Mouse (Mus musculus) forebrain, postnatal 0 days (tissue): Measurements from ENCODE around the gene Ccdc83. TPM values are rescaled to one million over a fixed set of nuclear protein-coding genes. Genes with fewer than 3 reads are reported as not detected.
"Not testable (repeated sequence)": the region's sequence is repeated elsewhere in the genome, so short reads cannot be mapped to it uniquely, and the experiment has no call there.

Experiments
- ATAC-seq: fragments of 200-750 bp; cut with Nextera tagmentation; 2 replicates; pipeline ENCODE4 v1.8.0; 2017; ENCODE audit warnings: mild to moderate bottlenecking, moderate library complexity
- DNase-seq: peaks from one replicate; pipeline ENCODE4 v3.0.0-alpha.2; 2015
- H3K27ac ChIP-seq: fragments of 300-500 bp; sonication (generic); 2 replicates; pipeline ENCODE4 v1.5.1; 2014; ENCODE audit warnings: low read depth, mild to moderate bottlenecking, antibody characterized with exemption, low read length, moderate library complexity, mixed read lengths
- H3K27me3 ChIP-seq: fragments of 300-500 bp; sonication (generic); 2 replicates; pipeline ENCODE4 v1.6.1; 2014; ENCODE audit warnings: mild to moderate bottlenecking, low read length, mixed read lengths; ENCODE audit not compliant: insufficient read depth
- H3K36me3 ChIP-seq: fragments of 300-500 bp; sonication (generic); 2 replicates; pipeline ENCODE4 v1.6.1; 2014; ENCODE audit warnings: mild to moderate bottlenecking, moderate library complexity; ENCODE audit not compliant: insufficient read depth
- H3K4me1 ChIP-seq: fragments of 300-500 bp; sonication (generic); 2 replicates; pipeline ENCODE4 v1.6.1; 2014; ENCODE audit warnings: antibody characterized with exemption; ENCODE audit not compliant: insufficient read depth
- H3K4me2 ChIP-seq: fragments of 300-500 bp; sonication (generic); 2 replicates; pipeline ENCODE4 v1.6.1; 2014; ENCODE audit warnings: low read depth, mild to moderate bottlenecking, moderate library complexity
- H3K4me3 ChIP-seq: fragments of 300-500 bp; sonication (generic); 2 replicates; pipeline ENCODE4 v1.5.1; 2014; ENCODE audit warnings: low read depth, low read length, mixed read lengths
- H3K9ac ChIP-seq: fragments of 300-500 bp; sonication (generic); 2 replicates; pipeline ENCODE4 v1.6.1; 2014; ENCODE audit warnings: mild to moderate bottlenecking
- H3K9me3 ChIP-seq: fragments of 300-500 bp; sonication (generic); 2 replicates; pipeline ENCODE4 v1.6.1; 2016; ENCODE audit warnings: low read length
- CTCF ChIP-seq: sonication (generic); IDR thresholded peaks from 2 replicates; pipeline ENCODE4 v1.5.1; 2016; ENCODE audit warnings: antibody characterized with exemption, control low read depth, low read depth
- WGBS: fragments of 180-500 bp; shearing (Covaris S2); extraction: QIAGEN DNeasy Blood & Tissue Kit; methylation state at CpG from one replicate; pipeline ENCODE4 v1.1.7; 2014; 5-methylcytosine and 5-hydroxymethylcytosine counted together
- polyA plus RNA-seq: library from polyadenylated mRNA; unstranded; fragments of >200 nt; fragmentation: Nextera tagmentation; extraction: Ambion mirVana; gene quantifications from 2 replicates; pipeline ENCODE4 v1.2.1, GENCODE M21; 2015
- total RNA-seq: library from RNA; depleted of rRNA; stranded (reverse); fragments of >200 nt; gene quantifications from 2 replicates; pipeline ENCODE4 v1.2.3, GENCODE M21; 2014

Ccdc83 gene
- total and polyA plus RNA-seq, 2 experiments from 2014 or later, result not detected

GRCm38 (mm10) chr7:90233921-90234320 lies 31.7 kb downstream of the Ccdc83 start:
- DNase-seq (no peak), ATAC-seq (no peak)
- no peak for TF ChIP-seq CTCF
- Histone ChIP-seq H3K27me3 (no peaks in the 10 kb centered on the region), H3K36me3 (no peaks in the 10 kb centered on the region), H3K9ac (no peak overlapping the region), H3K27ac (no peak overlapping the region), H3K4me2 (no peak overlapping the region), H3K9me3 (no peaks in the 10 kb centered on the region), H3K4me3 (no peak overlapping the region), H3K4me1 (no peaks in the 10 kb centered on the region)
- WGBS, result 62% methylated on average over 4 of the region's 4 CpGs

- no peak overlapping the region for H3K27ac ChIP-seq
- no peak overlapping the region for H3K9ac ChIP-seq
- WGBS, result 58% methylated on average over 9 of the region's 9 CpGs
- H3K4me2 ChIP-seq, result no peak overlapping the region
- DNase-seq, result no peak
- no peak for TF ChIP-seq CTCF
- no peaks in the 10 kb centered on the region for H3K36me3 ChIP-seq
- H3K4me3 ChIP-seq, result no peak overlapping the region
- H3K9me3 ChIP-seq, result no peaks in the 10 kb centered on the region
- ATAC-seq, result no peak
- no peaks in the 10 kb centered on the region for H3K4me1 ChIP-seq
- H3K27me3 ChIP-seq, result no peaks in the 10 kb centered on the region
These were observed 34.1 kb downstream of the Ccdc83 start for GRCm38 (mm10) chr7:90231431-90231830.

GRCm38 (mm10) chr7:90228884-90229283 lies 36.7 kb downstream of the Ccdc83 start:
- ATAC-seq, DNase-seq, H3K36me3 ChIP-seq: not testable (repeated sequence)

GRCm38 (mm10) chr7:90228075-90228474 lies 37.5 kb downstream of the Ccdc83 start:
- no peak for DNase-seq
- Histone ChIP-seq H3K36me3 (no peaks in the 10 kb centered on the region), H3K9ac (no peak overlapping the region), H3K4me2 (no peak overlapping the region), H3K9me3 (no peaks in the 10 kb centered on the region), H3K4me1 (no peaks in the 10 kb centered on the region), H3K4me3 (no peak overlapping the region), H3K27me3 (no peaks in the 10 kb centered on the region), H3K27ac (no peak overlapping the region)
- WGBS, result 91% methylated on average over 4 of the region's 4 CpGs
- no peak for TF ChIP-seq CTCF
- no peak for ATAC-seq

More at GRCm38 (mm10) chr7:90228884-90229283, 36.7 kb downstream of the Ccdc83 start:
- not testable (repeated sequence) for H3K27me3 ChIP-seq, H3K9ac ChIP-seq, H3K27ac ChIP-seq, H3K4me2 ChIP-seq, H3K4me1 ChIP-seq, H3K9me3 ChIP-seq, H3K4me3 ChIP-seq
- TF ChIP-seq CTCF, result peak; percentile 56

GRCm38 (mm10) chr7:90221487-90221886 lies 44.1 kb downstream of the Ccdc83 start:
- no peak overlapping the region for H3K9ac ChIP-seq

GRCm38 (mm10) chr7:90218122-90218521 lies 47.5 kb downstream of the Ccdc83 start:
- Histone ChIP-seq H3K27ac (no peak overlapping the region), H3K27me3 (no peaks in the 10 kb centered on the region), H3K36me3 (no peaks in the 10 kb centered on the region), H3K9ac (no peak overlapping the region), H3K4me3 (no peak overlapping the region), H3K9me3 (no peaks in the 10 kb centered on the region), H3K4me2 (no peak overlapping the region), H3K4me1 (no peaks in the 10 kb centered on the region)
- ATAC-seq, result no peak
- DNase-seq, result no peak
- TF ChIP-seq CTCF, result no peak
- 89% methylated on average over 5 of the region's 5 CpGs for WGBS

More at GRCm38 (mm10) chr7:90221487-90221886, 44.1 kb downstream of the Ccdc83 start:
- Histone ChIP-seq H3K36me3 (no peaks in the 10 kb centered on the region), H3K4me3 (no peak overlapping the region), H3K4me1 (no peaks in the 10 kb centered on the region), H3K4me2 (no peak overlapping the region), H3K27ac (no peak overlapping the region), H3K9me3 (no peaks in the 10 kb centered on the region), H3K27me3 (no peaks in the 10 kb centered on the region)
- DNase-seq (no peak), ATAC-seq (no peak)
- 79% methylated on average over 2 of the region's 2 CpGs for WGBS
- TF ChIP-seq CTCF, result no peak

- Histone ChIP-seq H3K4me1 (no peaks in the 10 kb centered on the region), H3K9me3 (no peaks in the 10 kb centered on the region), H3K4me3 (no peak overlapping the region), H3K27me3 (no peaks in the 10 kb centered on the region), H3K4me2 (no peak overlapping the region), H3K36me3 (no peaks in the 10 kb centered on the region), H3K27ac (no peak overlapping the region), H3K9ac (no peak overlapping the region)
- ATAC-seq, result peak; percentile 86
- no peak for TF ChIP-seq CTCF
- DNase-seq, result no peak
- 23% methylated on average over 8 of the region's 8 CpGs for WGBS
These were observed 49.1 kb downstream of the Ccdc83 start for GRCm38 (mm10) chr7:90216511-90216910.

- H3K4me1 ChIP-seq, result no peaks in the 10 kb centered on the region
- no peak for TF ChIP-seq CTCF
These were observed 54.6 kb downstream of the Ccdc83 start for GRCm38 (mm10) chr7:90210947-90211346.

More at GRCm38 (mm10) chr7:90210947-90211346, 54.6 kb downstream of the Ccdc83 start:
- no peak overlapping the region for H3K4me2 ChIP-seq
- no peak overlapping the region for H3K4me3 ChIP-seq
- no peaks in the 10 kb centered on the region for H3K9me3 ChIP-seq
- H3K9ac ChIP-seq, result no peak overlapping the region
- DNase-seq (no peak), ATAC-seq (0 out of 2 replicates have a peak, but pooled peaks have one; percentile 9)
- no peaks in the 10 kb centered on the region for H3K27me3 ChIP-seq
- H3K27ac ChIP-seq, result no peak overlapping the region
- peaks cover 13% of the 10 kb centered on the region for H3K36me3 ChIP-seq
